Mouse (Mus musculus) C2C12 (cell line): ENCODE measurements around the gene Cphx2. TPM values are rescaled to one million over a fixed set of nuclear protein-coding genes. Genes with fewer than 3 reads are reported as not detected.
"Not testable (repeated sequence)": the region's sequence is repeated elsewhere in the genome, so short reads cannot be mapped to it uniquely, and the experiment has no call there.

ENCODE experiments used
- H3K27me3 ChIP-seq: one replicate; pipeline ENCODE4 v1.6.1; 2011; ENCODE audit not compliant: control insufficient read depth, insufficient read depth, insufficient read length
- H3K36me3 ChIP-seq: one replicate; pipeline ENCODE4 v1.6.1; 2011; ENCODE audit not compliant: control insufficient read depth, insufficient read depth
- H3K4me3 ChIP-seq: one replicate; pipeline ENCODE4 v1.5.1; 2011; ENCODE audit warnings: mild to moderate bottlenecking, control low read depth; ENCODE audit not compliant: poor library complexity, insufficient read depth, severe bottlenecking
- H3K79me2 ChIP-seq: one replicate; pipeline ENCODE4 v1.6.1; 2011; ENCODE audit not compliant: control insufficient read depth, insufficient read depth
- H3K79me3 ChIP-seq: one replicate; pipeline ENCODE4 v1.6.1; 2011; ENCODE audit warnings: low read depth, control low read depth
- H3ac ChIP-seq: one replicate; pipeline ENCODE3; 2011; ENCODE audit warnings: low read depth; ENCODE audit not compliant: control insufficient read depth, insufficient read length
- long read RNA-seq, 2 experiments: library from polyadenylated mRNA; unstranded; transcript quantifications; one replicate each; pipeline ENCODE4 v2.0.0; 2019 to 2020
- polyA plus RNA-seq: library from polyadenylated mRNA; unstranded; fragments of >200 nt; fragmentation: generic; extraction: Trizol; gene quantifications from one replicate; pipeline ENCODE4 v1.2.1, GENCODE M21; 2012; ENCODE audit warnings: missing spikeins

The Cphx2 gene
- polyA plus RNA-seq, result not detected
- long read RNA-seq, experiment 1, result 0 reads
- long read RNA-seq, experiment 2, result 0 reads

DNA sequence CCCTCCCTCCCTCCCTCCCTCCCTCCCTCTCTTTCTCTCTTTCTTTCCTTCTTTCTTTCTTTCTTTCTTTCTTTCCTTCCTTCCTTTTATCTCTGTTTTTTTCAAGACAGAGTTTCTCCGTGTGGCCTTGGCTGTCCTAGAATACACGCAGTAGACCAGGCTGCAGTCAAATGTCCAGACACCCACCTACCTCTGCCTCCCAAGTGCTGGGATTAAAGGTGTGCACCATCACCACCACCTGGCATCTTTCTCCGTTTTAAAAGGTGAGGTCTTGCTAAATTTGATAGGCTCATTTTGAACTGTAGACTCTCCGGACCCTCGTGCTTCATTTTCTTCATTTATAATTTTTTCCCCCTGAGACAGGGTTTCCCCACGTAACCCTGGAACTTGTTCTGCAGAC is at the start of gene Cphx2:
Gene Cphx2 (plus strand): TSS at position 301 of the 400 bp plus-strand sequence.
- H3K79me3 ChIP-seq, H3K27me3 ChIP-seq, H3K36me3 ChIP-seq, H3ac ChIP-seq, H3K79me2 ChIP-seq, H3K4me3 ChIP-seq: not testable (repeated sequence)

DNA sequence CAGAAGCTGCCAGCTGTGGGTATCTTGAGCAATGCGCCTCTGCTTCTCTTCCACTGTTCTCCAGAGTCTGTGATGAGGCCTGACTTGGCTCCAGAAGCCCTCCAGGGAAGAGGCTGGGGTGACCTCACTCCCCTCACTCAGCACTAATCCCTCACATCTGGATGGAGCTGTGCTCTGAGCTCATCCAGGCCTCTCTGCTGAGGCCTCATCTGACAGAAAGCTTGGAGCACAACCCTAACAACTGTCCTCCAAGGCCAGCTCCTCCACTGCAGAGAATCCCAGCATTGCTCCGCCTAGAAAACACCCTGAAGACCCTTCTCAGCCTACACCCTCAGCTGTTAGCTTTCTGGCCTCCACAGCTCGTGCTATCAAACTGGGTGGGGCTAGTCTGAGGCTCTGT is 47.0 kb upstream of the Cphx2 start:
- not testable (repeated sequence) for H3K79me2 ChIP-seq, H3K4me3 ChIP-seq, H3K79me3 ChIP-seq, H3K36me3 ChIP-seq, H3ac ChIP-seq, H3K27me3 ChIP-seq

DNA sequence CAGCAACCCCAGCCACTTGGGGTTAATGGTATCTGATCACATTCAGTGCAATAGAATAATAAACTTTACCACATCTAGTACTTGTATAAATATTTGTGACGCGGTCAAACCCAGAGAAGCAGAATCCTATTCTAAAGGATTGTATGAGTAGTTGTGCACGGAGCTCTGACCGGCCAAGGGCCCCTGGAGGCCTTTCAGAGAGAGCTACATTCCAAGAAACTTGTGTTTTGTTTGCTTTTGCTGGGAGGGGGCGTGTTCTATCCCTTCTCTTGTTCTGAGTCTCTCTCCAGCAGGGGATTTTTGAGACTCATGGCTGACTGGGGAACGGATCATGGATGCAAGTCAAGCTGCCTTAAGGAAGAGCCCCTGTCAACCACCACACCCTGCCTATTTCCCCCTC is 45.9 kb upstream of the Cphx2 start:
- H3K79me3 ChIP-seq, H3K79me2 ChIP-seq, H3K36me3 ChIP-seq, H3K27me3 ChIP-seq, H3K4me3 ChIP-seq, H3ac ChIP-seq: not testable (repeated sequence)

DNA sequence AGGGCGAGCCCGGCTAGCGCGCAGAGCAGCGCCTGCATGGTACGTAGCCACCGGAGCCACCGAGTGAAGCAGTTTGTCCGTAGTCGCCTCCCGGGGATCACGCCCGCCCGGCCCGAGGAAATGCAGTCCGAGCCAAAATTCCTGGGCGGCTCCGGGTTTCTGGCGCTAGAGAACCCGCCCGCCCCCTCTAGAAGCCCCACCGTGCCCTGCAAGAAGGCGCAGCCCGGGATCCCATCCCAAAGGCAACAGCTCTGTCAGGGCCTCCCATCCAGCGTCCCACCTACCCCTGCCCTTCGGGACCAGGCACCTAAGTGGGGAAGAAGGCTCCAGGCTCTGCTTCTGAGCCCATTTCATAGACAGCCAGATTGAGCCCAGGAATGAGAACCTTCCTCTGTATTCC is 38.7 kb upstream of the Cphx2 start, which contains the start of gene Gm9780:
Gene Gm9780 (minus strand): TSS at position 101 of the 400 bp plus-strand sequence.
- not testable (repeated sequence) for H3K36me3 ChIP-seq, H3K79me2 ChIP-seq, H3ac ChIP-seq, H3K27me3 ChIP-seq, H3K4me3 ChIP-seq, H3K79me3 ChIP-seq

DNA sequence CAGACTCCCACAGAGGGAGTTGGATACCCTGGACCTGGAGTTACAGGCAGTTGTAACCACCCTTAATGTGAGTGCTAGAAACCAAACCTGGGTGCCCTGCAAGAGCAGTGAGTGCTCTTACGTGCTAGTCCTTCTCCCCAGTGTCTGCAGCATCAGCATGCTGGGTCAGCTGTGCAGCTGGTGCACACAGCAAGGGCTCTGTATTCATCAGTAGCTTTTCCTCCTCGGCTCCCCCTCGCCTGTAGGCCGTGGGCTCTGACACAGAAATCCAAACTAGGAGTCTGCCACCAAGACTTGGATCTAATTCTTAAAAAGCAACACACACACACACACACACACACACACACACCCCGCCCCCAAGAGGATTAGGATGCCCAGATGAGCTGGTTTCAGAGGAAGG is 36.3 kb upstream of the Cphx2 start:
- H3K79me2 ChIP-seq, H3K79me3 ChIP-seq, H3ac ChIP-seq, H3K4me3 ChIP-seq, H3K27me3 ChIP-seq, H3K36me3 ChIP-seq: not testable (repeated sequence)

DNA sequence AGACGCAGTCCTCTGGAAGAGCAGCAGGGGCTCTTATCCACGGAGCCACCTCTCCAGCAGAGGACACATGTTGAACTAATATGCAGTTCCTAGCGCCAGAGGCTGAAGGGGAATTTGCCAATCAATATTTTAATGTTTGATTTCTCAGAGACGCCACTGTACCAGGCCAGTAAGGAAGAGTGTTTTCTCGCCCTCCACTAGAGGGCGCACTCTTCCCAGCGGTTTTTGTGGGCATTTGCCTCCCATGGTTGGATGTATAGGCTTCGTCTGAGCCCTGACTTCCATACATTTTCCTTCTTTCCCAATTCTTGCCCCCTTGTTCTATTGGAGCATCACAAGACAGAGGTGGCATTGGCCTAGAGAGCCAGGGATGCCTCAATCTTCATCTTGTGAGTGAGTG is 34.3 kb upstream of the Cphx2 start:
- H3K79me2 ChIP-seq, H3K4me3 ChIP-seq, H3ac ChIP-seq, H3K27me3 ChIP-seq, H3K79me3 ChIP-seq, H3K36me3 ChIP-seq: not testable (repeated sequence)

DNA sequence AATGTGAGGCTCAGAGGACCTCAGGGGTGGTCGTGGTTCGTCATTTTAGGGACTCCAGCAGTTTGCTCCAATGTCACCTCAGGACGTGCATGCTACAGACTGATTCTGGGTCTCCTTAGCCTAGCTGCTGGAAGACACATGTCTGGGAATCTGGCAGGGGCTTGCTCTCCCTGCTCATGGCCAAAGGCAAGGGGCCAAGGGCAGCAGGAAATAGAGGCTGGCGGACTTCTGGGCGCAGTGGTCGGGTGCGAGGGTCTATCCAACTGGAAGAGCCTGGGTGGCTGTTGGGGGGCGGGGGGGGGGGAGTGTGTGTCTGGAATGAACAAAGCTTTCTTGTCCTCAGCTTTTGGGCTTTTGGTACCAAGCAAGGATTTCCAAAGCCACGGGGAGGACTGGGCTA is 32.5 kb upstream of the Cphx2 start:
- not testable (repeated sequence) for H3K4me3 ChIP-seq, H3K27me3 ChIP-seq, H3ac ChIP-seq, H3K79me2 ChIP-seq, H3K36me3 ChIP-seq, H3K79me3 ChIP-seq

DNA sequence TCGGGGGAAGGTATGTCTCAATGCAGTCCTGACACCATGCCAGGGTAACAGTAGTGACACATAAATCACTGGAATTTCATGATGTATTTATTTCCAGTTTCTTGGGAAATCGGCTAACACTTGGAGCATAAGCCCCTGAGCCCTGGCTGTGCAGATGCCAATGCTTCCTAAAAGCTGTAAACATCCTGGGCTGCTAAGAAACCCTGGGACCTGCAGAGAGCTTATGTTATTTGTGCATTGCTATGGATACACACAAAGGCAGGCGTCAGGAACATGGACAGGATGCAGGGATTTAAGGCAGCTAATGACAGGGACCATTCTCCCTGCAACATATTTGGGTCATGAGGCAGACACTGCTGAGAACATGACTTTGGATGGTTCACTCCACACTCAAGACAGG is 23.1 kb upstream of the Cphx2 start:
- H3K79me2 ChIP-seq, H3K27me3 ChIP-seq, H3K4me3 ChIP-seq, H3K36me3 ChIP-seq, H3K79me3 ChIP-seq, H3ac ChIP-seq: not testable (repeated sequence)

DNA sequence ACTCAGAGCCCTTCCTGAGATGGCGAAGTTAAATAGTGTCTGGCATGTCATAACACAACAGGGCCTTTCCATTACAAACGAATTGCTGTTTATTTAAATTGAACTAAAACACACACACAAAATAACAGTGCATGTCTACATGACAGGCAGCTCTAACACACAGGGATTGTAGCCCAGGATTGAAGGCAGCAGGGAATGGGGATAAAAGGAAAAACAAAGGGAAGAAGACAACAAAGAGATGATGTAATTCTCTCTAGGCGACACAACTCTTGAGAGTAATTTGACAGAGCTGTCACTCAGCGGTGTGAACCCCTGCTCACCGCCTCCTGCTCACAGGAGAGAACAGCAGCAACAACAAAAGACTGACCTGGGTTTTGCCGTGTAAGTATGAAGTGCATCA is 22.0 kb upstream of the Cphx2 start:
- H3K4me3 ChIP-seq, H3K79me3 ChIP-seq, H3K79me2 ChIP-seq, H3ac ChIP-seq, H3K36me3 ChIP-seq, H3K27me3 ChIP-seq: not testable (repeated sequence)

DNA sequence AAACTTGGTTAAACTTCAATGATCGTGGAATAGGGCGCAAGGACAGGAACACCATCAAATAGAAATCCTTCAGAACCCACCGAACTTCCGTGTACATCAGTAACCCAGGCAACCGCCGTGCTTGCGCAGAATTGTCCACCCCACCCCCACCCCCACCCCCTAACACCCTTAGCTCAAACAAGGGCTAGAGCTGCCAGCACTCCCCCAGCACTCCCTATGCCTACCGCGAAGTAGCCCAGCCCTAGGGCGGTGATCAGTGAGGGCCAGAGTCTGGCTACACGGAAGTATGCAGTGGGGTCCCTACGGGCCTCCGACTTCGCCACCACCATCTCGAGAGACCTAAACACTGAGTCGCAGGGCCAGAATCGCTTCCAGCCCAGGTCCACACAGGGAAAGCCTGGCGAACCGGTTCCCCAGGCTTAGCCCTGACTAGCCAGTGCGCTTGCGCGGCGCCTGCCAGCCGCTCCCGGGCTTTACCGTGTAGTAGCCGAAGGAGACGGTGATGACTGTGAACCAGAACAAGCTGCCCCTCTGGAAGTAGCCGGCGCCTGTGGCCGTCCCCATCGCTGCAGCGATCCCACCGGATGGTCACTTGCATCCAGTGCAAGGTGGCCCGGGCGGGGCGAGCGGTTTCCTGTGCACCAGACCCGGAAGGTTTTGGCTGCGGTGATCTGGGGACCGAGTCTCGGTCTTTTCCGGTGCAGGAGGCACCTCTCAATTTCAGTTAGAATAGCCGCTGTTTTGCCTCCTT is 14.6 kb upstream of the Cphx2 start:
- not testable (repeated sequence) for H3K36me3 ChIP-seq, H3K27me3 ChIP-seq, H3ac ChIP-seq, H3K4me3 ChIP-seq, H3K79me3 ChIP-seq, H3K79me2 ChIP-seq

DNA sequence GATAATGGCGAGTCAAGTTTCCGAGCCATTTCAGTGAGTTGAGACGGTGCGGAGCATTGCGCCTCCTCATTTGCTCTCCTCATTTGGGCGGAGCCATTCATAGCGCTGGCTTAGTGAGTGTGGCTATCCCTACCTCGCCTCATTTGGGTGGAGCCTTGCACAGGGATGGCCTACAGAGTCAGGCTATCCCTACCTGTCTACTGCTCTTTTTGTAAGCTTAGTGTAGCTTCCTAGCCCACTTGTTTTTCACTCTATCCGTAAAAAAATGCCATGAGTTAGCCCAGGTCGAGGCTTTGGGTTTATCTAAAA is 14.0 kb upstream of the Cphx2 start, which contains the start of gene Tmem254c:
Gene Tmem254c (minus strand): TSS at position 31 of the 309 bp plus-strand sequence.
- not testable (repeated sequence) for H3K79me3 ChIP-seq, H3ac ChIP-seq, H3K79me2 ChIP-seq, H3K36me3 ChIP-seq, H3K4me3 ChIP-seq, H3K27me3 ChIP-seq

DNA sequence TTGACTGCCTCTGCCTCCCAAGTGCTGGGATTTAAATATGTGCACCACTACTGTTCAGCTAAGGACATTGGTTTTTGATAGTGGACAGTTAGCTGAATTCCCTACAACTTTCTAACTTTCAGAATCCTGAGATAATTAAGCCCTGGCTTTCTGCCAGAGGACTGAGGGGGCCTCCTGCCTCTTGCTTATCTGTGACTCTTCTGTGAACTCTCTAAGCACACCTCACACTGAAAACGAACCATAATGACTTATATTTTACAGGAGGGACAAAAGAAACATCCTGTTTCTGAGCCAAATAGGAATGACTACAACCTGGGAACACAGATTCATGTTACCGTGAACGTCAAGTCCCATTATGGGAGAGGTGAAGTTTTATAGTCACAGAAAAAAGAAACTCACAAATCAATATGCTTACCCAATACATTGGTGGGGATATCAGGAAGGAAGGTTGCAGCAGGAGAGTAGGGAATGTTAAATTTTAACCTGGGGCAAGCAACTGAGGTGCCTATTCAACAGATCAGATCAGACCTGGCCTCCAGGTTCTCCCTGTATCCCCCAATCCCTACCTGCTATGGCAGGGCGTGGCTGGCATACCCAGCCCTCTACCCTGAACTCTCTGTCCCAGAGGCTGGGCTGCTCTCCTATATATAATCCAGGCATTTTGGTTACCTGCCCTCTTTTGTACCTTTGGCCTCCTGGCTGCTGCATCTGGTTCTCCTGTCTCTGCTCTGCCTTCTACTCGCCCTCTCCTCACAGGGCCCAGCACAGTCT is 4.5 kb upstream of the Cphx2 start:
- not testable (repeated sequence) for H3K4me3 ChIP-seq, H3K79me2 ChIP-seq, H3K27me3 ChIP-seq, H3K36me3 ChIP-seq, H3K79me3 ChIP-seq, H3ac ChIP-seq
